8 mouse cellular contexts compared by ENCODE assay signal in the genomic region with DNA sequence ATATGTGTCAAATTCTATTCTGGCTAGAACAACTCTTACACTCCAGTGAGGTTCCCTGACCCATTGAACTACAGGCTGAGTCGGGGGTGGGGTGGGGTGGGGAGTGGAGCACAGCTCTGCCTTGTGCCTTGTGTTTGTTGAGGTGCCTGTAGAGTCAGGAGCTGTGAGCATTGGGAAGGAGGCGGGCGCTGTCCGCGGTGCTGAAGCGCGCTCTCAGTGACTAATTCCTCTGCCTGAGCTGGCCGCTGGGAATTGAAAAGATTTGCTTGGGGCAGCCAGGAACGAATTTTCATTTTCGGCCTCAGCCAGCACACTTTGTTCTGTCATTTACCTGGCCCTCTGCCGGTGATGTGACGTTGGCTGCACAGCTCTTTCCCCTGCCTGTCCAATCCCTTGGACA. TPM values are rescaled to one million over a fixed set of nuclear protein-coding genes. Genes with fewer than 3 reads are reported as not detected.
DNase-seq lines count a peak whose midpoint lies in the region; ATAC-seq and TF ChIP-seq lines count a peak whose summit lies in the region.

No protein-coding gene starts in this region.

- no peaks in the 10 kb centered on the region for H3K9me3 ChIP-seq in forebrain, embryonic 14.5 days (replicated peaks; ENCODE audit: control insufficient read depth, low read length)
- H3K9me3 ChIP-seq in forebrain, embryonic 12.5 days = no peaks in the 10 kb centered on the region
- H3K9me3 ChIP-seq in CH12.LX (replicated peaks; ENCODE audit: low read length) = no peaks in the 10 kb centered on the region
- H3K9me3 ChIP-seq in midbrain, embryonic 14.5 days (ENCODE audit: control insufficient read depth, low read length) = no peaks in the 10 kb centered on the region

- no peak for TF ChIP-seq POLR2A in CH12.LX (IDR thresholded peaks at IDR 0.05; ENCODE audit: low read depth, low read length)

- intact Hi-C loops in heart, postnatal 10 days (cut with DNase I) = loop anchor here (2.0 to 5.0 kb wide), 2 partner anchors 261 to 347 kb away; a partner anchor contains a TSS

- TF ChIP-seq EP300 in CH12.LX (IDR thresholded peaks at IDR 0.05; ENCODE audit: low read length) = no peak

- peak; percentile 68 for DNase-seq in forebrain, embryonic 14.5 days (ENCODE audit: low spot score)
- DNase-seq in CH12.LX (ENCODE audit: extremely low read depth) = peak; percentile 41
- DNase-seq in c-Kit-positive CD71-positive TER-119-negative erythroid progenitor cells, embryonic 14.5 days (ENCODE audit: low read depth) = peak; percentile 29
- DNase-seq in heart, postnatal 10 days = peak; percentile 83 to 90
- DNase-seq in large intestine, adult 2 months (ENCODE audit: low read depth, low spot score) = peak; percentile 21
- DNase-seq in midbrain, embryonic 14.5 days = peak; percentile 83
- DNase-seq in thymus, postnatal 14 days = peak; percentile 81

- H3K27me3 ChIP-seq in forebrain, embryonic 14.5 days (replicated peaks; ENCODE audit: control insufficient read depth, insufficient read depth, low read length) = no peaks in the 10 kb centered on the region
- H3K27me3 ChIP-seq in forebrain, embryonic 12.5 days = peaks cover 19% of the 10 kb centered on the region
- peaks cover 72% of the 10 kb centered on the region for H3K27me3 ChIP-seq in CH12.LX (replicated peaks)
- H3K27me3 ChIP-seq in midbrain, embryonic 14.5 days (ENCODE audit: control insufficient read depth, insufficient read depth, low read length) = no peaks in the 10 kb centered on the region

- no peaks in the 10 kb centered on the region for H3K4me1 ChIP-seq in forebrain, embryonic 14.5 days (ENCODE audit: control insufficient read depth, insufficient read depth, low read length)
- peaks cover 10% of the 10 kb centered on the region for H3K4me1 ChIP-seq in forebrain, embryonic 12.5 days
- peaks cover 0 to 4% of the 10 kb centered on the region in 2 experiments; a peak in 2 of 4 replicates for H3K4me1 ChIP-seq in CH12.LX (ENCODE audit: control insufficient read depth in 1 of 2, insufficient read depth in 2 of 2)
- 0 out of 2 replicates have a peak, but pooled peaks cover 8% of the 10 kb centered on the region for H3K4me1 ChIP-seq in midbrain, embryonic 14.5 days (ENCODE audit: control insufficient read depth, insufficient read depth, low read length)

- in situ Hi-C loops in CH12.LX (cut with MboI; ENCODE audit: low pct_ligation_motif_present, low pct_unique_long_range_greater_than_20kb, low sequenced_read_pairs) = no loop called here

- peak in 1 of 2 experiments; percentile 12; a peak in 2 of 4 replicates for TF ChIP-seq CTCF in CH12.LX (conservative IDR thresholded peaks at IDR 0.05 in 1 of 2, IDR thresholded peaks at IDR 0.05 in 1 of 2; ENCODE audit: low read depth in 2 of 2, low read length in 2 of 2)

- no peak for ATAC-seq in forebrain, embryonic 14.5 days
- no peak for ATAC-seq in forebrain, embryonic 12.5 days (ENCODE audit: low FRiP score)
- ATAC-seq in midbrain, embryonic 14.5 days (ENCODE audit: low FRiP score, low TSS enrichment) = no peak

- no peaks in the 10 kb centered on the region for H3K79me2 ChIP-seq in CH12.LX (replicated peaks; ENCODE audit: control insufficient read depth, extremely low read depth, insufficient read depth, poor library complexity, severe bottlenecking)

- no peak overlapping the region for H3K4me2 ChIP-seq in forebrain, embryonic 14.5 days (ENCODE audit: low read length)
- no peak overlapping the region for H3K4me2 ChIP-seq in forebrain, embryonic 12.5 days
- no peak overlapping the region for H3K4me2 ChIP-seq in CH12.LX (ENCODE audit: insufficient read depth, low read depth, poor library complexity, severe bottlenecking)
- H3K4me2 ChIP-seq in midbrain, embryonic 14.5 days (ENCODE audit: low read length) = peak overlapping the region; percentile 8; the same call in 1 of the 2 replicates

- WGBS in forebrain, embryonic 14.5 days = 6% methylated on average over 12 of the region's 12 CpGs
- 5% methylated on average over 12 of the region's 12 CpGs for WGBS in forebrain, embryonic 12.5 days
- 3% methylated on average over 12 of the region's 12 CpGs for WGBS in large intestine, adult 2 months
- whole genome bisulfite sequencing in midbrain, embryonic 14.5 days = 5% methylated on average over 12 of the region's 12 CpGs

- no peak for TF ChIP-seq RAD21 in CH12.LX (IDR thresholded peaks at IDR 0.05; ENCODE audit: low read depth, low read length)

- H3K9ac ChIP-seq in forebrain, embryonic 14.5 days (ENCODE audit: low read length) = no peak overlapping the region
- no peak overlapping the region for H3K9ac ChIP-seq in forebrain, embryonic 12.5 days
- no peak overlapping the region for H3K9ac ChIP-seq in CH12.LX (ENCODE audit: insufficient read depth, low read depth)
- no peak overlapping the region for H3K9ac ChIP-seq in midbrain, embryonic 14.5 days (replicated peaks; ENCODE audit: low read length)

- H3K36me3 ChIP-seq in forebrain, embryonic 14.5 days (ENCODE audit: control insufficient read depth, insufficient read depth, low read length) = no peaks in the 10 kb centered on the region
- H3K36me3 ChIP-seq in forebrain, embryonic 12.5 days (replicated peaks) = no peaks in the 10 kb centered on the region
- H3K36me3 ChIP-seq in CH12.LX (replicated peaks in 1 of 2; ENCODE audit: control insufficient read depth in 1 of 2, insufficient read depth in 1 of 2, low read length in 1 of 2) = no peaks in the 10 kb centered on the region
- no peaks in the 10 kb centered on the region for H3K36me3 ChIP-seq in midbrain, embryonic 14.5 days (ENCODE audit: control insufficient read depth, insufficient read depth, low read length)

- no peak overlapping the region for H3K4me3 ChIP-seq in forebrain, embryonic 14.5 days (ENCODE audit: low read depth, low read length)
- no peak overlapping the region for H3K4me3 ChIP-seq in forebrain, embryonic 12.5 days (replicated peaks)
- no peak overlapping the region for H3K4me3 ChIP-seq in CH12.LX (replicated peaks in 1 of 3; ENCODE audit: low read depth in 2 of 3, low read length in 2 of 3, poor library complexity in 1 of 3)
- no peak overlapping the region for H3K4me3 ChIP-seq in midbrain, embryonic 14.5 days (replicated peaks; ENCODE audit: low read depth, low read length)

- no peak overlapping the region for H3K27ac ChIP-seq in forebrain, embryonic 14.5 days (ENCODE audit: low read depth, low read length)
- no peak overlapping the region for H3K27ac ChIP-seq in forebrain, embryonic 12.5 days
- no peak overlapping the region for H3K27ac ChIP-seq in CH12.LX (ENCODE audit: insufficient read depth, low read depth)
- H3K27ac ChIP-seq in midbrain, embryonic 14.5 days (replicated peaks; ENCODE audit: low read depth, low read length) = no peak overlapping the region

- dilution Hi-C loops in CH12.LX (cut with MboI; ENCODE audit: extremely low pct_ligation_motif_present, extremely low pct_unique_long_range_greater_than_20kb, low sequenced_read_pairs) = no loop called here

TF ChIP-seq in CH12.LX, 34 proteins besides CTCF, POLR2A, EP300 and RAD21:
- peak; percentile 71; the same call in 1 of the 2 replicates for TF ChIP-seq MXI1 (IDR thresholded peaks at IDR 0.05; ENCODE audit: low read depth, low read length)
- peak; percentile 84 for TF ChIP-seq SIN3A (IDR thresholded peaks at IDR 0.05; ENCODE audit: low read length)
- peak; percentile 66 for TF ChIP-seq IRF4 (IDR thresholded peaks at IDR 0.05; ENCODE audit: low read depth, low read length)
- TF ChIP-seq GABPA (IDR thresholded peaks at IDR 0.05; ENCODE audit: insufficient replicate concordance, low read depth, low read length) = no peak

RNA-seq across cellular contexts. Expression of a gene that starts 25.7 kb away (rescaled TPM):
- 0.76 and 0.96 TPM in 2 replicates for polyA plus RNA-seq in forebrain, embryonic 14.5 days (2014; fragmentation: Nextera tagmentation; extraction: Ambion mirVana)
- 1.7 and 2.1 TPM in 2 replicates for polyA plus RNA-seq in forebrain, embryonic 12.5 days (2016; fragmentation: Nextera tagmentation; extraction: Ambion mirVana)
- total RNA-seq in CH12.LX (2012; rRNA removed) = 1.3 and 1.8 TPM in 2 replicates
- total RNA-seq in CH12.LX (2014; rRNA removed) = 0.05 TPM in 1 of 2 replicates, not detected in the other
- 0.06 TPM in 1 of 2 replicates, not detected in the other for polyA plus RNA-seq in CH12.LX (2012; ENCODE audit: insufficient read length, low read depth)
- total RNA-seq in heart, postnatal 10 days (2021) = 10 to 100 TPM; 20.9 to 21.8 TPM
- 2.3 TPM in 2 replicates for polyA plus RNA-seq in large intestine, adult 2 months (2012; rRNA removed)
- polyA plus RNA-seq in midbrain, embryonic 14.5 days (2014; fragmentation: Nextera tagmentation; extraction: Ambion mirVana) = 2.4 and 2.6 TPM in 2 replicates

Comparison
In these comparisons a context has a peak if more than half of its experiments do, and no peak if none do; other contexts are left out.
1. DNase-seq: peak in every context shown above with its lines; median percentile 86 in heart, postnatal 10 days; 83 in midbrain, embryonic 14.5 days; 81 in thymus, postnatal 14 days; 68 in forebrain, embryonic 14.5 days; 41 in CH12.LX; 29 in c-Kit-positive CD71-positive TER-119-negative erythroid progenitor cells, embryonic 14.5 days; 21 in large intestine, adult 2 months.